Mouse (Mus musculus): ENCODE measurements at regions not wholly inside any gene's neighbourhood (a gene's known extent, or its start where the extent isn't known, plus 50 kb on each side); places are given as distances from the start of the nearest gene placed in this dataset.

- DNase-seq (ENCODE audit: low read depth, low spot score): no peak
These were observed 437.7 kb upstream of the Cd180 start for GRCm38 (mm10) chr13:102255401-102256371.

DNA sequence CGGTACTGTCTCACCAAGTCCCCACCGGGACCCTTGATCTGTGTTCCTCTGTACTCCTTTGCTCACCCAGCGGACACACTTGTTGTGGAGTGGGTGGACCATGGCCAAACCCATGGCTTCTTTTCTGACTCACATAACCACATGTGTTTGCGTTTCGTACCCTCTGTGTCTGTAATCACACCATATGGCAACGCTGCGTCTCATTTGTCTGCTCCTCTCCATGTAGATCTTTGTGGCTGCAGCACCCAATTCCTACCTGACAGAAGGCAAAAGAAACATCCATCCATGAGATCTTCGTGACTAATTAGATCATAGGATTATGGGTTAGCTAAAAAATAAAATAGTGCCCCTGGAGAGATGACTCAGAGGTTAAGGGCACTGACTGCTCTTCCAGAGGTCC lies 435.2 kb upstream of the Cd180 start:
- no peak for DNase-seq (ENCODE audit: low read depth, low spot score)

GRCm38 (mm10) chr13:102273818-102274217 lies 419.5 kb upstream of the Cd180 start:
- no peak for DNase-seq (ENCODE audit: low read depth, low spot score)

DNA sequence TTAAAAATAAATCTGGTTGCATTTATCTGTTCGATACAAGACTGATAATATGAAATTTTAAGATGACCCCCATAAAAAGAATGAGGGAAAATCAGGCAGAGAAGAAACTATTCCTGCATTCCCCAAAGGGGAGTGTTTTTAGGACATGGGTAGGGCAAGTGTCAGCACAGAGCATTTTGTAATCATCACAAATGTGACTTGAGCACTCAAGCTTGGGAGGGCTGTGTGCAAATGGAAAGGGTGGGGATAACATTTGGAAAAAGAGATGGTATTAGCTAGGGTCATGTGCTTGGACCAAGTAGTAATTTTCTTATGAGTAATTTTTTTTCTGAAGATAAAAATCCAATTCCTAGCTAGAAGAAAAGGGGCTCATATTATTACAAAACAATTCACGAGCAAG lies 418.1 kb upstream of the Cd180 start:
- DNase-seq (ENCODE audit: low read depth, low spot score): peak; percentile 79

GRCm38 (mm10) chr13:102276885-102277284 lies 416.5 kb upstream of the Cd180 start:
- no peak for DNase-seq (ENCODE audit: low read depth, low spot score)

DNA sequence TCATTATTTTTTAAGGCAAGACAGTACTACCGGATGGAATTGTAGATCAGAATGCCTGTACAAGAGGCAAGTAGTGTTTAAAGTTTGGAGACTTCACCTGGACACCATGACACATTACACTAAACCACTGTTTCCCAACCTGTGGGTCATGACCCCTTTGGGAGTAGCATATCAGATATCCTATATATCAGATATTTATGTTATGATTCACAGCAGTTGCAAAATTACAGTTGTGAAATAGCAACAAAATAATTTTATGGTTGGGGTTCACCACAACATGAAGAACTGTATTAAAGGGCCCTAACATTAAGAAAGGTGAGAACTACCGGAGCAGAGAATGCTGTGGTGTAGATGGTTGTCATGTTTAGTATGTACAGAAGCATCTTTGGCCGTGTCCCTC lies 413.2 kb upstream of the Cd180 start:
- DNase-seq (ENCODE audit: low read depth, low spot score): no peak

DNA sequence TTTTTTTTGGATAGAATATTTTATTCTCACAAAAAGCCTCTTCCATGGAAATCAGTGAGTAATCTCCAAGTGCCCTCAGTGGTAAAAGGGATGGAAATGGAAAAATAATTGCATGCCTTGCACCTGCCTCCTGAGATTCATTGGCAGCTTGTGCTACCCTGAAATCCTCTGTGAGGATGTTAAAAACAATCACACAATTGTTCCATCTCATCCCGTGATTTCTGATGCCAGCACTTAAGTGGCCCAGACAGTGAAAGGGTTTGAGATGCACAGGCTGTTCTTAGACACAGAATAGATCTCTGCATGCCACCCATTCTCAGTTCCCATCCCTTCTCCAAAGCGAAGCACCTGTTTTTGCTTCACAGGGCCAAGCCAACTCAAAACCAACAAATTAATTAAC lies 398.9 kb upstream of the Cd180 start:
- DNase-seq (ENCODE audit: low read depth, low spot score): peak; percentile 17

- DNase-seq (ENCODE audit: low read depth, low spot score): no peak
These were observed 398.3 kb upstream of the Cd180 start for GRCm38 (mm10) chr13:102295079-102295478.

GRCm38 (mm10) chr13:102307983-102308382 lies 385.4 kb upstream of the Cd180 start:
- no peak for DNase-seq (ENCODE audit: low read depth, low spot score)

DNA sequence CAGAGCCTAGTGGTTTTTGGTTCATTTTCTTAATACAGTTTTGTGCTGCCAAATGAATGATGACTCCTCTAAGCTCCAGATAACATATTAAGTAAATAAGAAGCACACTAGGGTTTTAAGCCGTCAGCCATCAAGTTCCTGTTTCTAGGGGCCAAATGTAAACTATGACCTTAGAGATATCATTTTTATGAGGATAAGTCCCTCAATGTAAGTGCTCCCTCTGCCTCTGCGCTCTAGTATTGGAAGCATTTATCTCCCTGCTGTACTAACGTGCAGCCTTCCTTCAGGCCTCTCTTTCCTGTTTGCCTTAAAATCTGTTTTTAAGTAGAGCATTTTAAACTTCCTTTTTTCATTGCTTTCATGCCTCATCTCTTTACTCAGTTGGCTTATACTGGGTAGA lies 381.3 kb upstream of the Cd180 start:
- DNase-seq (ENCODE audit: low read depth, low spot score): no peak

- DNase-seq (ENCODE audit: low read depth, low spot score): peak; percentile 43
These were observed 377.3 kb upstream of the Cd180 start for GRCm38 (mm10) chr13:102315921-102316692.

- DNase-seq (ENCODE audit: low read depth, low spot score): no peak
These were observed 374.4 kb upstream of the Cd180 start for GRCm38 (mm10) chr13:102318891-102319404.

DNA sequence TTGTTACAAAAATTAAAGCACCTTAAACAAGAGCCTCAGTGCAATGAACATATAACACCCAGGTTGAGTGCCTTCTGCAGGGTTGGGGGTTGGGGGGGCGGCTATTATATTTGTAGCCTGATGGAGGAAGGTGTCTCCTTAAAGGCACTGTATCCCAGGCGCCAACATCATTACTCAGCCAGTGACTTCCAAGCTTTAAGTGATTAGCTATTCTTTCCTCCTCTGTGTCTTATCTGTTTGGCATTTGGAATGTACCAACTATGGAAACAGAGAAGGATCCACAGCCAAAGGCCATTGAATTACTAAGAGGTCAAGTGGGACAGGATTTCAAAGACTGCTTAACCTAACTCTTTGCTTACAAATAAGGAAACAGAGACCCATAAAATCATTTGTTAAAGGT lies 373.9 kb upstream of the Cd180 start:
- no peak for DNase-seq (ENCODE audit: low read depth, low spot score)

DNA sequence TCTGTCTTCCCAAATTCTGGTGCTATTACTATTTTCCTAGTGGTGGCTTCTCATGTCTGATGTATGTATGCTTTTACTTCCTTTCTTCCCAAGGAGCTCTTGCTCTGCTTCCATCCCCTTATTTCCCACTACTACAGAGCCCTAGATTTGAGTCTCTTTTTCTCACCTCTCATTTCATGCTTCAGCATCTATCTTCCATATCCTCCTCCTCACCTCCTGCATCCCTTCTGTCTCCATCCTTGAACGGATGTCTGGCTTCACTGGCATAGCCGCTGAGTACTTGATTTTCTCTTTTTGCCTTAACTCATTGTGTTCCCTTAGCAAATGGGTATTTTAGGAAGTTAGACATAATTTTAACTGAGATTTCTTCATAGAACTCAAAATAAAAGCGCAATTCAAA lies 369.5 kb upstream of the Cd180 start:
- DNase-seq (ENCODE audit: low read depth, low spot score): no peak

GRCm38 (mm10) chr13:102326003-102326402 lies 367.4 kb upstream of the Cd180 start:
- no peak for DNase-seq (ENCODE audit: low read depth, low spot score)

DNA sequence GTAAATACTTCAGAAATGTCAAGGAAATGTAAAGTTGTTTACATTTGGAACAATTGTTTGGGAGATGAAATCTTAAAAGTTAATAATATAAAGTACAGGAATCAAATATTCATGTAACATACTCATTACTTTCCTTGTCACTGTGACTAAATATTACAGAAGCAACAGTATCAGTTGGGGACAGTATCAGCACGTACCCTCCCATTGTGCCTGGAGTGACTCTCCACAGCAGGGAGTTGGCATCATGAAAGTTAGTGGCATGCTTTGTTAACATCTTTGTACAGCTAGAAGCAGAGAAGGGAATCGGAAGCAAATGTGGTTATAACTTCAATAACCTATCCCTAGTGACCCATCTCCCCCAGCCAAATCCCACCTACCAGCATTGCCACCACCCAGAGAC lies 366.8 kb upstream of the Cd180 start:
- DNase-seq (ENCODE audit: low read depth, low spot score): no peak

- no peak for DNase-seq (ENCODE audit: low read depth, low spot score)
These were observed 359.7 kb upstream of the Cd180 start for GRCm38 (mm10) chr13:102333667-102334066.

DNA sequence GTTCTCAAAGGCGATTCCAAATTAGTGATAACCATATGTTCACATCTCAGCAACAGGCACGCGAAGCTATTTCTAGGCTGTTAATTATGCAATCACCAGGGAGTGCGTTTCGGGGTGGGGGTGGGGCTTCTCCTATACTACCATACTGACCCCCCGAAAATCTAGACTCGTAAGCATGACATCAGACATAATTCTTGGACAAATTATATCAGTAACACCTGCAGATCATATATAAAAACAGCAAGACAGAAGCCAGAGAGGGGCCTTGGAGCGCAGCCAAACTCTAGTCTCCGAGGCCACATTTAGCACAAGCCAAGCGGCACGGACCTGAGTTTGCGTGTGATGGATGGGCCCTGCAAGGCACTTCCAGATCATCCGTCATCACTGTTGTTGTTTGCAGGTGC lies 359.2 kb upstream of the Cd180 start:
- DNase-seq (ENCODE audit: low read depth, low spot score): peak; percentile 26

GRCm38 (mm10) chr13:102343236-102343635 lies 350.1 kb upstream of the Cd180 start:
- DNase-seq (ENCODE audit: low read depth, low spot score): no peak

- no peak for DNase-seq (ENCODE audit: low read depth, low spot score)
These were observed 348.6 kb upstream of the Cd180 start for GRCm38 (mm10) chr13:102344606-102345269.

DNA sequence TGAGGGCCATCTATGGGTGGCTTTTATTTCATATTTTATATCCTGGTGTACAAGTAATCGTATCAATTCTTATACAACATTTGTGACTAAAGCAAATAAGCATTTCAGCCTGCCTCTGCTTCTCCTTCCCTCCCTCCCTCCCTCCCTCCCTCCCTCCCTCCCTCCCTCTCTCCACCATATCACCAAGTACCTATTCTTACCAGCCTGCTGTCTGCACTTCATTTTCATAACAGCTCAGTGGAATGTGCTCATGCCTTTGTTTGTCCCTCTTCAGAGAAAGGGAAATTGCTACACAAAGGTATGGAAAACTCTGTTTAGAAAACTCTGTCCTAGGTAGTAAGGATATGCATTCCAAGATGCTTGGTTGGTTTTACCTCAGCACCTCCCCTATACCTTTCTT lies 343.9 kb upstream of the Cd180 start:
- no peak for DNase-seq (ENCODE audit: low read depth, low spot score)
